Mouse (Mus musculus) adrenal gland, postnatal 36 days (tissue): ENCODE data around the gene Dnah7c. TPM values are rescaled to one million over a fixed set of nuclear protein-coding genes. Genes with fewer than 3 reads are reported as not detected.
"Not testable (repeated sequence)": the region's sequence is repeated elsewhere in the genome, so short reads cannot be mapped to it uniquely, and the experiment has no call there.

Experiments used
- DNase-seq, 2 experiments: peaks; one replicate each; pipeline ENCODE4 v3.0.0; 2021; ENCODE audit warnings: mixed read lengths in 1 of 2
- total RNA-seq, 2 experiments: library from RNA; stranded (reverse); gene quantifications; 2 replicates each; pipeline ENCODE4 v1.2.3; 2021

The Dnah7c gene
- total RNA-seq, 2 experiments from 2014 or later: 0.13 to 0.36 TPM

DNA sequence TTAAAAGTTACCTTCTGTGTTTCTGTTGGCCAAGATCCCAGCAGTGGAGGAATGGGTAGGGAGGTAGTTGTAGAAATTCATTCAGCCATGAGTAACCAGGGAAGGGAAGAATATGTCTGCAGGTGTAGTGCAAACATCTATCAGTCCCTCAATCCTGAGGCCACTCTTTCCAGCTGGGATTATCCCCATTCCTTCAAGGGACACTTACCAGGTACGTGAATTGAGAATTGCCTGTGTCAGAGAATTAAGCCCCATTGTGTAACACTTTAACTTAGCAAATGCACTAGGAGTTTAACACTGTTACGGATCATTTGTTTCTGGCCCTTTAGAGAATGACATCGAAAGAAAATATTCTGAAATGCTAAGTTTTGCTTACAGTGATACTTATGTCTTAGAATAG is 304.3 kb downstream of the Dnah7c start:
- not testable (repeated sequence) for DNase-seq

DNA sequence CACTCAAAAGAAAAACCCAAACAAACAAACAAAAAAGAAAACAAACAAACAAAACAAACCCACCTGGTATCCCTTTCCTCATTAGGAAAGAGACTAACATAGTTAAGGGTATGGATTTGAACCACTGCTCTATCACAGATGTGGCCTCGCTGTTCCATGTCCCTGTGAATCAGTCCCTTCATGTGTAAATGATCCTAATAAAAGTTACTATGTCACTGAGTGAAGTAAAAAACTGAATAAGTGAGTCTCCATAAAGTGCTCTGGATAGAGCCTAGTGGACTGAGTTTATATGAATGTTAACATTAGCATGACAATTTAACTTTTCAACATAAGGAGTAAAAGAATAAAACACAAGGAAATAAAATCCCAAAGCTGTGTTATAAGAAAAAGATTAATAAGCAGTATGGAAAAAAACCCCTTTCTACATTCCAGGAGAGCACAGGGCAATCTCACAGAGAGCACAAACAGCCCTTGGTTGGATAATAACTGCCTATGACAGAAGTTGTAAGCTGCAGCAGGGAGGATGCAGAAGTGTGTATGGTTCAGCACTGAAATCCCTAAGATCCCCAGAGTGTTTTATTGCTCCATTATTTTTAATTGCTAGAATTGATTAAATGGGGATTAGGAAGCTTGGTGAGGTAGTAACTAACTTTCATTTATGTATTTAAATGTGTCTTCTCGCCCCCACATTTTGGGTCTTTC is 308.2 kb downstream of the Dnah7c start:
- not testable (repeated sequence) for DNase-seq

DNA sequence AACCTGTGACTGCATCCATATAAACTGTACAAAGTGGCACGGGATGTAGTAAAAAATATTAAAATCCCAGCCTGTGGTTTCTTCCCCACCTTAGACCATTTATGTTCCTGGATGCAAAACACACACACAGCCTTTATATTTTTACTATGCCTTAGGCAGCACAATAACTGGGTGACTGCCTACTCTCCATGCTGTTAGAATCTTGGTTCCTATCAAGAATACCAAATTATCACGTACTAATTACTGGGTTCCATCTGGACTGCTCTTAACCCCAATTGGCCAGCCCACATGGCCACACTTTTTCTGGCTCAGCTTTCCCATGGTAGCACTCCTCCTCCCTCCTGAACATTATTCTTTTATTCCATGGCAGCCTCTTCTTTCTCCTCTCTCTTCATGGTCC is 309.1 kb downstream of the Dnah7c start:
- DNase-seq: not testable (repeated sequence)

DNA sequence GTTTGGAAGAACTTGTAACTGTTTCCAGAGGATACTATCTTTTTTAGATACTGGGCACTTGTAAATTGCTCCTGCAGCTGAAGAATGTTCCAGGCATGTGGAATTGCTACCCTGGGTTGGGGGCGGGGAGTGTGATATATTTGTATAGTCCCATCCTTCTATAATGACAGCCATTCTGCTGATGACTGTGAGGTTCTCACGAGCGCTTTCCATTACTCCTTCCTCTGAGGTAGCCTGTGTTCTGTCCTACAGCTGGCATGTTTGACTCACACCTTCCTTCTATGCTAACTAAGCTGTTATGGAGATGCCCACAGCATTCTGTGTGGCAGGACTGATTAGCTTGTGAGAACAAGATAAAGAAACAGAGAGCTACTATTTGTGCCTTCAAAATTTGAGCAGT is 339.2 kb downstream of the Dnah7c start:
- DNase-seq: not testable (repeated sequence)

DNA sequence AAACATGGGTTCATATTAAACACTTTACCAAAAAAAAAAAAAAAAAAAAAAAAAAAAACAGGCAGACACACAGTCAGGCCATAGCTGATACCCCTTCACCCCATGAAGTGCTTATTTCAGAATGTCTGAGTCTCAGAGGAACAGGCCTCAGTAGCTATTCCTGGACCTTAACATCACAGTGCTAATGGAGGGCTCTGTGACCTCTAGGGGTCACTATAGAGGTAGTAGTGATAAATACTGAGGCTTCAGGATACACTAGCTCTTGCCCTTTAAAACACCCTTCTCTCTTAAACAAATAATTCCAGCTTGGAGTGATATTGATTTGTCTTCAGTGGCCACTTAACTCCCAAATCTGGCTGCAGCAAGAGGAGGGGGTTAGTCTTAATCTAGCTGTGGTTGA is 343.9 kb downstream of the Dnah7c start:
- not testable (repeated sequence) for DNase-seq

DNA sequence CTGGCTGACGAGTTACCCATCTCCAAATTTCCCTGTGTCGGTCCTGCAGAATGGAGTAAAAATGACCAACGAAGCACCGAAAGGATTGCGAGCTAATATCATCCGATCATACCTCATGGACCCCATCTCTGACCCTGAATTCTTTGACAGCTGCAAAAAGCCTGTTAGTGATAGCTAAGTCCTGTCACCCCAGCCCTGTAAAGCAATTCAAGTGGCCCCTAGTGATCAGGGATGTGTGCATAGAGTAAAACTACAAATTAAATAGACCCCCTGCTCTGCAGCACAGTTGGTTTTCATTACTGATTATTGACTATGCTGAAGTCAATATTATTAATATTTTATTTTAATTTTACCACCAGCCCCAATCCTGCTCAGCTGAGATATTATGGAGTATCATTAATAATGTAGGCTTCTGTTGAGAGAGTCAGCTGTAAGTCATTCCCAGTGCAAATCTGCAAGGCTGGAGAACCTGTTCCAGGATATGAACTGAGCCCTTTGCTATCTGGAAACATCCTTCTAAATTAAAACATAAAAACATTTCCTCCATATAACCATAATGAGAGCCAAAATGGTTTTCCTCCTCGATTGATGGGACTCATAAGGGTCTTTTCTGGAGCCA is 344.8 kb downstream of the Dnah7c start:
- DNase-seq: not testable (repeated sequence)

DNA sequence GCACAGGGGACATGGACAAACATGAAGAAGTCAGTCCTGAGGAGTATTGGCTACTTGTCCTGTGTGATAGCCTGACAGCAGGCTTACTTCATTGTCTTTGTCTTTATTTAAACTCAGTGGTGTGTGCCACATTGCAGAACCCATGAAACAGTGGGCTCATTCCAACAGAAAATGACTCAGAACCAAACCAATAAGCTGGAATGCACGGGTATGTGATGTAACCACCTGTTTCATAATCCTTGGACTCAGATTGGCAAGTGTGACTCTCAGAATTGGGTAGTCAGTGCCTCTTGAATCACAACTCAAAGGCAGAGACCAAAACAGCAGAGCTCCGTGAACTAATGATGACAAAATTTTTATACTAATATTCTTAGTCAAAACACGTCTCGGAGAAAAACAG is 356.8 kb downstream of the Dnah7c start:
- peak; percentile 3 to 6 for DNase-seq

DNA sequence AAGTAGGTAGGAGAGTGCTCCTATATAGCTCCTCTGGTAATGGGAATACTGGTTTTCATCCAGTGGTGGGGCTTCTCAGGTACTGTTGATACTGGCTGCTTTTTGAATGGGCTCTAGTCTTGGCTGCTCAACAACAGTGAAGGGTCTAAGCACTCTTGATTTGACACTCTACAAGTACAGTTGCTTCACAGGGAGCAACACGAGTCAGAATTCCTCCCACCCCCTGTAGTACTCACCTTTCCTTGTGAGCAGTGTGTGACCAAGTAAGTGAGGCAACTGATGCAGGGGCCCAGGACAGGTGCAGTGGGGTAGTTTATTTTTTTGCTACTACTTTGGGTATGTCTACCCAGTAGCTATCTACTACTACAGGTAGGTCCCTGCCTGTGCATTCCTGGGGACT is 379.7 kb downstream of the Dnah7c start:
- DNase-seq: no peak

DNA sequence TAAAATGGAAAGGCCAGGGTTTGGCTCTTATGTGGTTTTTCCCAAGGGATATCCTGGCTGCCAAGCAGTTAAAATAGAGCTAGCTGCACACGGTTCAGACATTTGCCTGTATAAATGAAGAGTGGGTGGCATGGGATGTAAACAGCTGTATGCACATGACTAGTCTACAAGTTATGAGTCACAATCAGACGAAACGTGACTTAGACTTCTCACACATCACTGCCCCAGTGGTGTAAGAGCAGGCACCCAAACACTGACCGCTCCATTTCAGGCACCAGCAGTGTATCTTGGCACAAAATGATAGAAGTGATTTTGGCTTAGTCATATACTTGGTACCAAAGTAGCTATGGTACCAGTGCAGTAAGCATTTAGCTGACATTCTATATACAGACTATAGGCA is 383.2 kb downstream of the Dnah7c start:
- not testable (repeated sequence) for DNase-seq

DNA sequence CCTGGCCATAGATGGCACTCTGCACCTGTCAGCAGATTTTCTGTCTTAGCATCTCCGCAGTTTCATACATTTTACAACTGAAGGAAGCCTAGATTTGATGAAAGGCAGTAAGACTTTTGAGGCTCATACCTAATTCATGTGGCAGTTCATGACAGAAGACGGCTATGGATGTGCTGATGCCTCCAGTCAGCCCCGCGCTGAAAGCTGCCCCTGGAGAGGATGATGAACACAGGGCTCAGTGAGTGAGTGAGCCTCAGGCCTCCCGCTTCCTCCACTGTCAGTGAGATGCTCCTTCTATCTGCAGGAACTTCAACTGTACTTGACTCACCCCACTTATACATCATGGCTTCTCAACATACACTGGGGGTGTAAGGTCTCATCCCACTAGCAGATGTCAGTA is 392.5 kb downstream of the Dnah7c start:
- no peak for DNase-seq

DNA sequence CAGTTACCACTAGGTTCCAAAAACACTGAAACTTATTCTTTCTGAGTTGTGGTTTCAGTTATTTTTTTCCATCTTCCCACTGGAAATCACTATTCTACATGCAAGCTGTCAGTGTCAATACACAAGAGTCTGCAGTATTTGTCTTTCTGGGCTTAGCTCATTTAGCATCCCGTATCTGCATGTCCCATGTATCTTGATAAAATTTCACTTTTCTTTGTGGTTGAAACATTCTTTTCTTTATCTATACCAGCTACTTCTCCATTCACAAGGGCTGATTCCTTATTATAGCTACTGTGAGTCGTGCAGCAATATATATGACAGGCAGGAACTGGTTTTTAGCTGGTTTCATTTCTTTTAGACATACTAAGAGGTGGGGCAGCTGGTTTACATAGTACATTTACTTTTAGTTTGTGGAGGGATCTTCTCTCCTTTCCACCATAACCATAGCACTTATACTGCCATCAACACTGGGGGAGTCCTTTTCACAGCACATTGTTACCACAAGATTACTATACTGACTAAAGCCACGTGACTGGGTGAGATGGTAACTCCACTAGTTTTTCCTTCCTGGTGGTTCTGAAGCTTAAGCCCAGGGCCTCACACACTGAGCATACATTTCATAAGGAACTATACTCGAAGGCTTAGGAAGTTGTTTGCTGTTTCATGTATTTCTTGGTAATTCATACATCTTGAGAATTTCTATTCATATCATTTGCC is 397.0 kb downstream of the Dnah7c start:
- DNase-seq: no peak

DNA sequence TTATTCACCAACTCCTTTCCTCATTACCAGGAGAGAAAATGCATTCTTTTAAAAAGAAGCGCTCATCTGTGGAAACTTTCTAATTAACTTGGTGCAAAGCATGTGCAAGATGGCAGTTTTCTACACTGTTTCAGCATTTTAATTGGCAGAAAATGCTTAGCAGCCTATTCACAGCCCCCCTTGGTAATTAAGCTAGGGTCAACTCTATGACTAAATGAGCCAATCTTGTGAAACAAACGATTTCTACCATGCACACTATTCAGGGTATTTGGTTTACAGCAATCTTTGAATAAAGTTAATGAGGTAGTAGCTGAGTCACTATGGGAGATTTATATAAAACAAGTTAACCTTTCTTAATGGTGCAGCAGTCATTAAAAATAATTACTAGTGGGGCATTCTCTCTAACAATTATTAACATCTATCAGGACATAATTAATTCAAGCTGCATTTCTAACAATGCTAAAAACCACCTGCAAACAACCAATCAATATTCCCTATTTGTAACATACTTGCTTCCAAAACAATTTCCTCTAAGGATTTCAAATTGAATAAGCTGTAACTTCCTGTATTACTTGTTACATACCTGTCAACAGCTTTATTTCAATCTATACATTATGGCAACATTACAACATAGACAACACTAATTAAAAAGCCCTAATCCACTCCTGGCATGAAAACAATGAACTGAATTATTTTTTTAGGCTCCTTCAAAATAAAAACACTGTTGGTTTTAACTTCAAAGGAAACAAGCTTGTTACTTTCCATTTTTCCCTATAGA is 404.9 kb downstream of the Dnah7c start:
- no peak for DNase-seq

DNA sequence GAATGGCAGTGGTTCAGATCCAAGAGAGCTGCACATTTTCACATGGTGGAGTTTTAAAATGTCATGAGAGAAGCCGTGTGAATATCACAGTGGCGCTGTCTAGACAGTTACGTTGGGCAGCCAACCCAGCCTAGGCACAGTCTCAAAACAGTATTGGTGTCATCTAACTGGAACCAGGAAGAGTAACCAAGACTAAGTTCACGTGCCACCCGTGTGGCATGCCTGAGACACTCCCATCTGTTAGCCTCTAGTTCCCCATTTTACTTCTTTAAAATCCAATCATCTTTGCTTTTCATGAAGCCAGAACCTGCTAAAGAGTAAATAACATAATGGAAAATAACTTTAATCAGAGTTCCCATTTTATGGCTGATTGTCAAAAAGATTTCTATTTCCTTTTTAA is 406.5 kb downstream of the Dnah7c start:
- DNase-seq: no peak

DNA sequence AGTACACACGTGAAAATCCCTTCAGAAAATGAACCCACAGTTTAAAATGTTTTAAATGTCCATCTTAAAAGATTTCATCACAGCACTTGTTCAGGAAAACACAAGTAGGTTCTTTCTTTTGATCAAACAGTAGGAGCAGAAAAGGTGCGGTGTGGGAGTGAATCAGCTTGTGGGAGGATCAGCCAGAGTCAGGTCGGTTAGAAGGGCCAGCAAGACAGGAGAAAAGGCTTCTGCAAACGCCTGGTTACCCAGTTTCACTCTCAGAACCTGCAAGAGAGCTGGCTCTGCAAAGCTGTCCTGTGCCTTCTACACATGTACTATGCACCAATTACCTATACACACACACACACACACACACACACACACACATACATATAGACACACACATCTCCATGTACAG is 418.0 kb downstream of the Dnah7c start:
- DNase-seq: peak in 1 of 2 experiments; percentile 7

DNA sequence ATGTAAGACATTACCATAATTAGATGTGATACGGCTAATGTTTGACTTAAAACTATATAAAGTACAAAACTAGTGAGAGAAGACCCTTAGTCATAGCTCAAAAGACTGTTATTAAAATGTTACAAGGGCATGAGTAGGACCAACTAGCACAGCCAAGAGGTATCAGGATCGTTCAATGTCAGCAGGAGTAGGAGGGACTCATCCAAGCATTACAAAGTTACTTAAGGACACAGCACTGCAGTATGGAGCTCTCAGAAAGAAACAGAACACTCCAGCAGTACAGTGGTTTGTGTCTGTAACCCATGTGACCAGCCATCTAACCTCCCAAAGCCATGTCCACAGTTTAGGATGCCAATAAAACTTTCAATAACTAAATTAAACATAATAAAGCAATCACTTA is 418.9 kb downstream of the Dnah7c start:
- DNase-seq: no peak

DNA sequence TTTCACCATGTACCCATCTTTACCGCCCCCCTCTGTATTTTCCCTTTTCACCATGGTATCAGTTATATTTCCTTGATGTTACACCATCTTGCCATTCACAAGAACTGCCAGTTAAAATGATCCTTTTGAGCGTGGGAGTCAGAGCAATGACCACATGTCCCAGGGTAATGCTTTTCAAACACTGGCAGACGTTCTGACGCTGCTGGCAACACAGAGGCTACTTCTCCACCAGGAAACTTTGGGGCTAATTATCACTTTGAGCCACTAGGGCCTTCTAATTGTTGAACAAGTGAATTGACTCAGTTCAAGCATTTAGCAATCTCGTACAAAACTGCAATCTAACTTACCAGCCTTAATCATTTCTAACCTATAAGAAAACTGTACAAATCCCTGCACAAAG is 419.8 kb downstream of the Dnah7c start:
- no peak for DNase-seq

DNA sequence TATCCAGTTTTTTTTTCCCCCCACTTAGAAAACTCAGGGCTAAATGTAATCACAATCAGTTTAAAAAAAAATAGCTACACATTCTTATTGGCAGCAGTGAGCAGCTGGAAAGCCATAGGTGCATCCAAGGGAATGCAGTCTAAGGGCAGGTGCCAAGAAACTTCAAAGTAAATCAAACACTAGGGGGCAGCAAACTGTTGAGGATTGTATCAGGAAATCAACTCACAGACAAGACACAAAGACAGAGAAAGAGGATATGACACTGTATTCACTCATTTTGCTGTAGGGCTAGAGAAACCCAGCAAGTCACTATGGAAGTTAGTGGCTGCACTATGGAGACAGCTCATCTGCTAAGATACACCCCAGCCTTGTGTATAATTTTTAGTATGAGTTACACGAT is 424.4 kb downstream of the Dnah7c start:
- peak; percentile 42 to 72 for DNase-seq

DNA sequence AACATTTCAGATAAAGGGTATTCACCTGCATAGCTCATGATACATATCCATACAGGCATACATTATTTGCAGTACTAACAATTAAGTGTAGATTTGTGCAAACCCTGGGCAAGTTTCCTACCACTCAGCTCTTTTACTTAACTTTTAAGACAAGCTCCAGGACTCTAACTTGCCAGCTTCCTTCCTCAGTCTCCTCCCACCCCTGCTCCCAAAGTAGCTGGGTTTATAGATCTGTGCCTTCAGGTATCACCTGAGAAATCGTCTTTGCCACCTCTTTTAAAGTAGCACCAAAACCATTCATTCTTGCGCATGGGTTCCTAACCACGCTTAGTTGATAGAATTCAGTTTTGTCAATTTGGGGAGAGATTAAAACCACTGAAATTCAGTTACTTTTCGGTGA is 426.2 kb downstream of the Dnah7c start:
- DNase-seq: no peak

DNA sequence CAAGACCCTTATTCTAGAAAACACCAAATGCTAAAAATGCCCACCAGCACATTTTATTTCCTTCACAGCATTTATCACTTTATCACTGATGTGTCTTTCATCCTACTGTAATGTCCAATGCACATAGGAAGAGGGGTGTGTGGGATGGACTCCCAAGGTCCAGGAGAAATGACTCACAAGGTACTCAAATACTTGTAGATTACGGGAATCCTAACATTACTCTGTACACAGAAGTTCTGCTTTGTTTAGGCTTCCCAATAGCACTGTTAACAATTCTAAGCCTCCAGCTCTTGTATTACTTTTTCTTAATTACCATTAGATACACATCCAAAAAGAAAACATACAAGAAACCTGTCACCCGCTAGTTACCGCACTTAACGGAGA is 426.8 kb downstream of the Dnah7c start:
- DNase-seq: no peak

DNA sequence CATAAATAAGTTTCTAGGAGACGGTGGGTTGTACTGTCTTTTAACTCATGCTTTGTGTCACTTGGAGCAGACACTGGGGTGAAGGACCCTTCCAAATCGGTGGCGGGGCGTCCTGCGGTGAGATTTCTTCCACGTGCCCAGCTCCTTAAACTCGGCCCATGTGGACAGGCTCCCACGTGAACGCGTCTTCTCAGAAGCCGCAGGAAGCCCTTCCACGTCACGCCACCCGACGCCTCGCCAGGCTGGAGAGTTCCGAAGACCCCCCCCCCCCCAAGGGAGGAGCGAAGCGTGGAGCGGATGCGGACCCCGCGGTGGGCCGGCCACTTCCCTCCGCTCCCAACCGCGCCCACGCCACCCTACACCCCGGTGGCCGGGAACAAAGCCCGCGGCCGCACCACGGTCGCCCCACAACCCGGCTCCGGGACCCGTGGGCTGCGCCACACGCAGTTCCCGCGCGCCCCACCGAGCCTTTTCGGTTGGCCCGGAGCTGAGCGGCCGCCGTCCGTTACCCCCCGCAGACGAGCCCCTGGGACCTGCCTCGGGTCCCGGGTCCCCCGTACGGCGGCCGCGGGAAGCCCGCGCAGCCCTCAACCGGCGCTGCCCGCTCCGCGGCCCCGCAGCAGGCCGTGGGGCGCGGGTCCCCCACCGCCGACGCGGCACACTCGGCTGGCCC is 427.3 kb downstream of the Dnah7c start:
- peak; percentile 69 to 77 for DNase-seq

DNA sequence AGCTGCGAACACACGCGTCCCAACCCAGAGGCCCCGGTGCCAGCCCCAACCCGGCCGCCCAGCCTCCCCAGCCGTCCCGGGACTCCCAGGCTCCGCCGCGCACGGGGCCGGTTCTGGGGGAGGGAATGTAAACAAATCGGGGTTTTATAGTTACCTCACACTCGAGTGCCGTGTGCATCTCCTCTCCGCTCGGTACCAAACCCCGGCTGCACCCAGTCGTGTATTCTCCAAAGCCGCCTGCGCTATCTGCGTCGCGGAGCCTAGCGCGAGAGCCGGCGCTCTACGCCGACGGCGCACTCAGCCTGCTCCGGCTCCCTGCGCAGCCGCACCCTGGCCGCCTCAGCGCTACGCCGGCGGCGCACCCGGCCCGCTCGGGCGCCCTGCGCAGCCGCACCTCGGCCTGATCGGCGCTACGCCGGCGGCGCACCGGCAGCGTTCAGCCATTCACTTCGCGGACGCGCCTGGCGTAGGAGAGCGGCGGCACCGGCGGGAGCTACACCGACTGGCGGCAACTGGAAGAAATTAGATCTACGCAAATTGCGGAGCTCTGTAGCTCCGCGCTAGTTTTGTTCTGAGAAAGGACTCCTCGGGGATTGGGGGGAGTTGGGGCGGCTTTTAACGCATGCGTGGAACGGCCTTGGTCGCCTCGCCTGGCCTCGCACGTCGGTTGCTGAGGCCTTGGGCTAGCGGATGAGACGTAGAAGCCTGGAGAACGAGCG is 428.1 kb downstream of the Dnah7c start:
- peak; percentile 97 for DNase-seq
